Mouse (Mus musculus): ENCODE measurements around the gene Arvcf. TPM values are rescaled to one million over a fixed set of nuclear protein-coding genes. Genes with fewer than 3 reads are reported as not detected.

Arvcf gene
- 5.1 to 9.0 TPM (median 6.8 TPM) in 4 replicates for total RNA-seq (2023; ENCODE audit: inconsistent age)

GRCm38 (mm10) chr16:18347931-18348600 lies at the start of gene Arvcf, which contains the start of gene Tango2:
Gene Arvcf, plus strand, starts transcription at chr16:18348182.
Gene Tango2, minus strand, starts transcription at chr16:18348103.

GRCm38 (mm10) chr16:18426215-18426791 lies 78.3 kb downstream of the Arvcf start, which contains the start of gene Txnrd2:
Gene Txnrd2, plus strand, starts transcription at chr16:18426384.

DNA sequence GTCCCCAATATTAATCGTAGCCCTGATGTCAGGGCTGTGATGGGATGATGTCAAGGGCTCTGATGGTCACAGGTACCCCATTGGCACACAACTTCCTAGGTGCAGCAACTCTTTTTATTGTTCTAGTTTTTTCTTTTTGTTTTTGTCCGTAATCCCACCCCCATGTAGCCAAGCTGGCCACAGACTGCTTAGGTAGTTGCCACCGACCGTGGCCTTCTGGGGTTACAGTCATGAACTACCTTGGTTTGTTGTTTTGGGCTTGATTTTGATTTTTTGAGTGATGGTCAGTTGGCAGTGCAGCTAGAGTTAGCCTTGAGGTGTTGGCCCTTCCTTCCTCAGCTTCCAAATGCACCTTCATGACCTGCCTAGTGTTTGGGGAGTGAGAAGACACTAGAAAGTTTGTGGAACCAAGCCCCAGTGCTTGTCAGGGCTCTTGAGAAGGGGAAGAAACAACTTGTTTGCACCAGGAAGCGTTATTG lies 78.9 kb downstream of the Arvcf start, which contains the start of gene Comt:
Gene Comt (minus strand): TSS at position 51 of the 479 bp plus-strand sequence.

Other genes with a start within 250 kb of the Arvcf start
- 0.29 TPM in 1 of 4 replicates, not detected in the others for gene Rtn4r, start 220.5 kb upstream of the Arvcf start, total RNA-seq (2023; ENCODE audit: inconsistent age)
- not detected in 4 replicates for gene Ccdc188, start 130.3 kb upstream of the Arvcf start, total RNA-seq (2023; ENCODE audit: inconsistent age)
- 18.9 to 28.1 TPM (median 25.2 TPM) in 4 replicates for gene Zdhhc8, start 113.0 kb upstream of the Arvcf start, total RNA-seq (2023; ENCODE audit: inconsistent age)
- 150 to 190 TPM (median 173 TPM) in 4 replicates for gene Trmt2a, start 99.5 kb upstream of the Arvcf start, total RNA-seq (2023; ENCODE audit: inconsistent age)
- gene Ranbp1, start 99.5 kb upstream of the Arvcf start, total RNA-seq (2023; ENCODE audit: inconsistent age): 99.2 to 109 TPM (median 108 TPM) in 4 replicates
- gene Gm49776, start 89.9 kb upstream of the Arvcf start, total RNA-seq (2023; ENCODE audit: inconsistent age): not detected in 4 replicates
- 32.5 to 41.7 TPM (median 40.3 TPM) in 4 replicates for gene Dgcr8, start 58.9 kb upstream of the Arvcf start, total RNA-seq (2023; ENCODE audit: inconsistent age)
- 30.4 to 33.3 TPM (median 31.8 TPM) in 4 replicates for gene Tango2, start 79 bp upstream of the Arvcf start, total RNA-seq (2023; ENCODE audit: inconsistent age)
- 16.5 to 19.6 TPM (median 17.9 TPM) in 4 replicates for gene Txnrd2, start 78.2 kb downstream of the Arvcf start, total RNA-seq (2023; ENCODE audit: inconsistent age)
- gene Comt, start 78.7 kb downstream of the Arvcf start, total RNA-seq (2023; ENCODE audit: inconsistent age): 11.0 to 14.4 TPM (median 12.7 TPM) in 4 replicates
- 4.9 to 7.2 TPM (median 5.9 TPM) in 4 replicates for gene Gnb1l, start 150.5 kb downstream of the Arvcf start, total RNA-seq (2023; ENCODE audit: inconsistent age)
- 4.6 to 7.3 TPM (median 5.4 TPM) in 4 replicates for gene Rtl10, start 150.7 kb downstream of the Arvcf start, total RNA-seq (2023; ENCODE audit: inconsistent age)
- gene Tbx1, start 242.5 kb downstream of the Arvcf start, total RNA-seq (2023; ENCODE audit: inconsistent age): not detected in 4 replicates